8 mouse cellular contexts compared by ENCODE assay signal in the genomic region with DNA sequence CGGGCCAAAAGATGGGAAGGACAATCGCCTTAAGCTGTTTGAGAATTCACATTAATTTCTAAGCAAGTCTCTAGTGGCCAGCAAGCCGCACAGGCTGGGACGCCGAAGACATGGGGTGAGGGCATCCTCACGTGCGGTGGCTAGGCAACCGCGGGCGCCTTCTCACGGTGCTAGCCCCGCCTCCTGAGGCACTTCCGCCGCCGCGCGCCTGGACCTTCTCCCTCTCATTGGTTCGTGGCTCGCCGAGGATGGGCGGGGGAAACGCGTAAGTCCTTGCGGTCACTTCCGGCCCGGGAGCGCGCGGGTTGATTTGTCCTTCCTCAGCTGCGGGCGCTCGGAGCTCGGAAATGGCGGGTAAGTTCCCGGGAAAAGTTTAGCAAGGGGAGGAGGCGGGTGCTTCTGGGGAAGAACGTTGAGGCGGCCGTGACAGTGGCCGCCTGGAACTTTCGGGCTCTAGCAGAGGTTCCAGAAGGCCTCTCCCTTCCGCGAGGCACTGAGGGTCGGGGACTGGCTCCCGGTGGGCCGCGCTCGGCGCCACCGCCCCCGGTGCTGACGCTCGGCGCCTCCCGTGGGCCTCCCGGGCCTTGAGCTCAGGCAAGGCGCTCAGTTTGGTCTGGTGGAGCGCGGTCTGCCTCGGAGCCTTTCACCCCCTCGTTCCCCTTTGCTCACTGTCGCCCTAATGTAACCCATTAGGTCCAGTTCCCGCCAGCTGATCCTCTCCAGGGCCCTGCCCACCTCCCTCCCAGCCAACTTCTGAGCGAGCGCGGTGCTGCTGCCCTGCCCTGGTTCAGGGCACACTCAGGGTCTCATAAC. TPM values are rescaled to one million over a fixed set of nuclear protein-coding genes. Genes with fewer than 3 reads are reported as not detected.
DNase-seq lines count a peak whose midpoint lies in the region; ATAC-seq and TF ChIP-seq lines count a peak whose summit lies in the region.

A gene (plus strand): TSS at position 8 of the 813 bp plus-strand sequence.

- peak; percentile 100 for ATAC-seq in forebrain, embryonic 15.5 days (replicated peaks)
- peak; percentile 100 for ATAC-seq in lung, embryonic 14.5 days (ENCODE audit: insufficient read depth)

- WGBS in forebrain, embryonic 15.5 days: under 1% methylated on average over 66 of the region's 66 CpGs
- under 1% methylated on average over 66 of the region's 66 CpGs for WGBS in lung, embryonic 14.5 days
- WGBS in olfactory bulb, adult 2 months: under 1% methylated on average over 66 of the region's 66 CpGs
- under 1% methylated on average over 66 of the region's 66 CpGs for WGBS in thymus, adult 2 months

- no peaks in the 10 kb centered on the region for H3K9me3 ChIP-seq in ES-E14 (ENCODE audit: control insufficient read depth, insufficient read depth, low read depth, low read length)
- H3K9me3 ChIP-seq in forebrain, embryonic 15.5 days: no peaks in the 10 kb centered on the region
- H3K9me3 ChIP-seq in lung, embryonic 14.5 days (ENCODE audit: low read depth, low read length): no peaks in the 10 kb centered on the region

- H3K9ac ChIP-seq in ES-E14 (ENCODE audit: insufficient read depth, low read depth, low read length, poor library complexity, severe bottlenecking): peak within 1 kb of the TSS; percentile 95
- peak within 1 kb of the TSS; percentile 74 for H3K9ac ChIP-seq in forebrain, embryonic 15.5 days (replicated peaks)
- peak within 1 kb of the TSS; percentile 86 for H3K9ac ChIP-seq in lung, embryonic 14.5 days

- in situ Hi-C loops in ES-E14 (cut with MboI; ENCODE audit: low sequenced_read_pairs in 2 of 2, unreplicated experiment in 2 of 2): no loop called here

- peak within 1 kb of the TSS; percentile 81 for H3K4me2 ChIP-seq in forebrain, embryonic 15.5 days (replicated peaks)
- peak within 1 kb of the TSS; percentile 62 for H3K4me2 ChIP-seq in lung, embryonic 14.5 days

- H3K27ac ChIP-seq in ES-E14 (ENCODE audit: insufficient read depth, low read depth, low read length, poor library complexity, severe bottlenecking): peak within 1 kb of the TSS; percentile 91
- H3K27ac ChIP-seq in forebrain, embryonic 15.5 days (replicated peaks): peak within 1 kb of the TSS; percentile 73
- H3K27ac ChIP-seq in layer of hippocampus, adult 2 months: peak within 1 kb of the TSS; percentile 66
- H3K27ac ChIP-seq in lung, embryonic 14.5 days (ENCODE audit: low read depth): peak within 1 kb of the TSS; percentile 86
- no peak within 1 kb of the TSS for H3K27ac ChIP-seq in olfactory bulb, adult 2 months (ENCODE audit: insufficient read depth, low read depth, low read length)
- H3K27ac ChIP-seq in thymus, adult 2 months (ENCODE audit: control insufficient read depth, insufficient read depth, low read length): no peak within 1 kb of the TSS

- intact Hi-C loops in heart, postnatal 36 days (cut with DNase I): loop anchor here (1.0 kb wide), 1 partner anchor 21 kb away; no protein-coding TSS in a partner anchor

- no peaks in the 10 kb centered on the region for H3K27me3 ChIP-seq in forebrain, embryonic 15.5 days
- H3K27me3 ChIP-seq in lung, embryonic 14.5 days (ENCODE audit: insufficient read depth, low read length): no peaks in the 10 kb centered on the region
- H3K27me3 ChIP-seq in thymus, adult 2 months (ENCODE audit: control insufficient read depth, insufficient read depth, low read length): no peaks in the 10 kb centered on the region

- peaks cover 4 to 19% of the 10 kb centered on the region in 2 experiments; a peak in 3 of 4 replicates for H3K4me1 ChIP-seq in ES-E14 (ENCODE audit: control insufficient read depth in 2 of 2, insufficient read depth in 2 of 2, low read length in 2 of 2, poor library complexity in 1 of 2)
- H3K4me1 ChIP-seq in forebrain, embryonic 15.5 days: peaks cover 11% of the 10 kb centered on the region
- H3K4me1 ChIP-seq in lung, embryonic 14.5 days (ENCODE audit: insufficient read depth): 0 out of 2 replicates have a peak, but pooled peaks cover 4% of the 10 kb centered on the region
- no peaks in the 10 kb centered on the region for H3K4me1 ChIP-seq in olfactory bulb, adult 2 months (ENCODE audit: control insufficient read depth, insufficient read depth, low read length)
- H3K4me1 ChIP-seq in thymus, adult 2 months (replicated peaks; ENCODE audit: control insufficient read depth, insufficient read depth, low read length): no peaks in the 10 kb centered on the region; the same call in 1 of the 2 replicates

- peaks cover 16% of the 10 kb centered on the region for H3K36me3 ChIP-seq in ES-E14 (ENCODE audit: control insufficient read depth, insufficient read depth, low read length, poor library complexity, severe bottlenecking)
- H3K36me3 ChIP-seq in forebrain, embryonic 15.5 days: peaks cover 6% of the 10 kb centered on the region; the same call in 1 of the 2 replicates
- H3K36me3 ChIP-seq in lung, embryonic 14.5 days (ENCODE audit: insufficient read depth): peaks cover 19% of the 10 kb centered on the region
- H3K36me3 ChIP-seq in thymus, adult 2 months (ENCODE audit: control insufficient read depth, insufficient read depth, low read length): no peaks in the 10 kb centered on the region

- peak; percentile 10; the same call in 1 of the 2 replicates for TF ChIP-seq CTCF in layer of hippocampus, adult 2 months (conservative IDR thresholded peaks at IDR 0.05)
- no peak; the same call in 1 of the 2 replicates for TF ChIP-seq CTCF in lung, embryonic 14.5 days (IDR thresholded peaks at IDR 0.05; ENCODE audit: low read depth)
- TF ChIP-seq CTCF in olfactory bulb, adult 2 months (IDR thresholded peaks at IDR 0.05; ENCODE audit: insufficient read depth, low read depth, low read length): no peak
- no peak for TF ChIP-seq CTCF in thymus, adult 2 months (IDR thresholded peaks at IDR 0.05; ENCODE audit: borderline replicate concordance, control insufficient read depth, extremely low read depth, insufficient read depth, low read length, poor library complexity)

- H3K4me3 ChIP-seq in ES-E14 (ENCODE audit: insufficient read depth in 1 of 2, low read depth in 1 of 2, low read length in 2 of 2, poor library complexity in 1 of 2, severe bottlenecking in 1 of 2): peak within 1 kb of the TSS; percentile 93 to 96
- H3K4me3 ChIP-seq in forebrain, embryonic 15.5 days: peak within 1 kb of the TSS; percentile 92
- H3K4me3 ChIP-seq in layer of hippocampus, adult 2 months: peak within 1 kb of the TSS; percentile 96
- H3K4me3 ChIP-seq in lung, embryonic 14.5 days (ENCODE audit: low read depth, low read length): peak within 1 kb of the TSS; percentile 94
- peak within 1 kb of the TSS; percentile 54 for H3K4me3 ChIP-seq in olfactory bulb, adult 2 months (ENCODE audit: insufficient read depth, low read depth, low read length)
- peak within 1 kb of the TSS; percentile 75 for H3K4me3 ChIP-seq in thymus, adult 2 months (ENCODE audit: control insufficient read depth, insufficient read depth, low read length)

- peak; percentile 95 for DNase-seq in ES-E14 (ENCODE audit: low read depth, low spot score)
- DNase-seq in cerebellum, adult 11-12 months: peak; percentile 91
- peak; percentile 93 to 94 for DNase-seq in heart, postnatal 36 days
- peak; percentile 96 for DNase-seq in layer of hippocampus, adult 2 months (ENCODE audit: low spot score in 2 of 2)
- peak; percentile 99 for DNase-seq in lung, embryonic 14.5 days
- DNase-seq in thymus, adult 2 months: peak; percentile 95

- TF ChIP-seq POLR2A in olfactory bulb, adult 2 months (IDR thresholded peaks at IDR 0.05; ENCODE audit: insufficient read depth, low read depth, low read length): no peak
- peak; percentile 67 for TF ChIP-seq POLR2A in thymus, adult 2 months (IDR thresholded peaks at IDR 0.05; ENCODE audit: control insufficient read depth, extremely low read depth, insufficient read depth, low read length, poor library complexity)

TF ChIP-seq in ES-E14, 5 proteins besides CTCF, POLR2A, EP300 and RAD21:
- TF ChIP-seq CHD2 (IDR thresholded peaks at IDR 0.05; ENCODE audit: low read depth, low read length): no peak
- no peak for TF ChIP-seq HCFC1 (IDR thresholded peaks at IDR 0.05; ENCODE audit: borderline replicate concordance, insufficient read depth, low read length)
- no peak for TF ChIP-seq ZC3H11A (IDR thresholded peaks at IDR 0.05; ENCODE audit: borderline replicate concordance, low read depth, low read length)
- no peak for TF ChIP-seq ZNF384 (IDR thresholded peaks at IDR 0.05; ENCODE audit: low read depth, low read length)
- no peak for TF ChIP-seq MAFK (IDR thresholded peaks at IDR 0.05; ENCODE audit: insufficient read depth, low read depth, low read length)

RNA-seq across cellular contexts. Expression of the gene that starts here (rescaled TPM):
- total RNA-seq in ES-E14 (2012; rRNA removed): 210 and 242 TPM in 2 replicates
- polyA plus RNA-seq in forebrain, embryonic 15.5 days (2015; fragmentation: Nextera tagmentation; extraction: Ambion mirVana): 86.8 and 90.1 TPM in 2 replicates
- total RNA-seq in heart, postnatal 36 days (2021): 10 to 100 TPM; 29.6 to 32.9 TPM
- total RNA-seq in layer of hippocampus, adult 2 months (2021): 10 to 100 TPM; 15.4 to 16.5 TPM
- polyA plus RNA-seq in lung, embryonic 14.5 days (2014; fragmentation: Nextera tagmentation; extraction: Ambion mirVana): 147 and 149 TPM in 2 replicates
- not detected in 2 replicates for polyA plus RNA-seq in olfactory bulb, adult 2 months (2012; ENCODE audit: insufficient read depth, insufficient read length, low replicate concordance, missing spikeins)
- polyA plus RNA-seq in thymus, adult 2 months (2012; rRNA removed): 12.3 and 12.9 TPM in 2 replicates

Comparison
In these comparisons a context has a peak if more than half of its experiments do, and no peak if none do; other contexts are left out.
1. RNA of the gene that starts here (polyA plus RNA-seq): 147 to 149 TPM in lung, embryonic 14.5 days, 86.8 to 90.1 TPM in forebrain, embryonic 15.5 days and 12.3 to 12.9 TPM in thymus, adult 2 months; not detected in olfactory bulb, adult 2 months; every median in the first group is over 10 times any median in the second.
2. H3K27ac ChIP-seq: peak in ES-E14 (single experiment), forebrain, embryonic 15.5 days (single experiment), layer of hippocampus, adult 2 months (single experiment) and lung, embryonic 14.5 days (single experiment); none in olfactory bulb, adult 2 months (single experiment) and thymus, adult 2 months (single experiment).
3. Peak in every context shown above with its lines, with median percentiles within 50 percentile points of each other: DNase-seq, H3K4me3 ChIP-seq and H3K9ac ChIP-seq.